Mouse (Mus musculus): Measurements from ENCODE around the gene Itpr1.

Gene Itpr1

DNA sequence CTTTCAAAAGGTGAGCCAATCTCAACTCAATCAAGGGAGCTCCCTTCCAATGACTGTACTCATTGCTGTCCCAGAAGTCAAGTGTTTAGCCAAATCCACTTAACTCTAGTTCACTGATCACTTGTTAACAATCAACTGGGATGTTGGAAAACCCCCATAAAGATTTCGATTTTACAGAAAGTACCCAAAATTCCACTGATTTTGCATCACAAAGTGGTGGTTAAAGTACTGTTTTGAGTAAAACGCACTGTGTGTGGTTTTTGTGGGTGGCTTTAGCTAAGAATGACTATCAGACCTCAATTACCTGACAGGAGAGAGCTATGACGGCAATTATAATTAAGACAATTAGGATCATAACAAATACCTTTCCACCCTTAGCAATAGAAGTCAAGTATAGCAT, 340.1 kb downstream of the Itpr1 start:
- in situ Hi-C loops (cut with MboI; ENCODE audit: unreplicated experiment in 2 of 2), result loop anchor here in 1 of 2 experiments (25.0 kb wide), 1 partner anchor 1816 kb away; the partner anchor contains the start of gene Il5ra

DNA sequence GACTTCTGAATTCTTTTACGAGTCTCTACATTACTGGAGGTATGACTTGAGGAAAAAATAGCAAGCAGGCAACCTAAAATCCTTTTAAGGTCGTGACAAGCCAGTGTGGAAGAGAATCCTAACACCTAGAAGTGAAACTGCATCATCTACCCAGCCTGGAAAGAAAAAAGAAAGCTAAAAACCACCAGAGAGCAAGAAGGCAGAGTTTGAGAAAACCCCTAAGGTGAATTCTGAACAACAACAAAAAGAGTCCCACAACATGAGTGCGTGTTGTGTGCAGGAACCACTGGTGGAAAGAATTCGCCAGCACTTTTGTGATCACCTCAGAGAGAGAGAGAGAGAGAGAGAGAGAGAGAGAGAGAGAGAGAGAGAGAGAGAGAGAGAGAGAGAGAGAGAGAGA, 340.6 kb downstream of the Itpr1 start:
- in situ Hi-C loops (cut with MboI; ENCODE audit: unreplicated experiment in 2 of 2), result loop anchor here in 1 of 2 experiments (25.0 kb wide), 1 partner anchor 1816 kb away; the partner anchor contains the start of gene Il5ra

DNA sequence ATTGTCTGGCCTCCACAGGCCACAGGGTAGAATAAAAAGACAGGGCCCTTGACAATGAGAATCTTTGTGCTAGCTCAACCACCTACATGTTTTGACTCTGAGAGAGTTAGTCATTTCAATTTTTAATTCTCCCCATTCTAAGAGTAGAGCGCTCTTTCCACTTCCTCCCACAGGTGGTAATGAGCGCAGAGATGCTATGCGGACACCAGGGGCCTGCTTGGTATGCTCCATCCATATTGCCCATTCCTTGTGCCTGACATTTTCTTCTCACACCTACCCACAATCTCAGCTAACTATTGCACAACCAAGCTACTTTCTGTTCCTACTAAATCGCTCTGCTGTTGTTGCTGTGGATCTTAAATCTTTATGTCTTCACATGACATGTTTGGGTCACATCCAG, 341.5 kb downstream of the Itpr1 start:
- in situ Hi-C loops (cut with MboI; ENCODE audit: unreplicated experiment in 2 of 2), result loop anchor here in 1 of 2 experiments (25.0 kb wide), 1 partner anchor 1817 kb away; the partner anchor contains the start of gene Il5ra

DNA sequence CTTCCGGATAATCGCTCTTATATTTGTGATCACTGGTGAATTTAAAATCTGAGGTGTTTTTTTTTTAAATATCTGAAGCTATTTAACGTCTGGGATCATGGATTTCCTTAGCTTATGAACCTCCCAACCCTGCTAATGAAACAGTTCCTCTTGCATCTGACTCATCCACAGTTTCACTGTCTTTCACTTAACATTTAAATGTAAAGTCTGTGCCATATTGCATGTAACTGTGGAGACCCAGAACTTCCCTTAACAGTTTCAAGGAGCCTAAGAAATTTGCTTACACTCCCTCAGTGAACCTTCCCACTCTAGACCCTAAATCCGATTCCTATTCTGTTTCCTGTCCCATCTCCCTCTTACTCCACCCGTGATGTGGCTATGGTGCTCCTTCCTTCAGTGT, 342.0 kb downstream of the Itpr1 start:
- in situ Hi-C loops (cut with MboI; ENCODE audit: unreplicated experiment in 2 of 2), result loop anchor here in 1 of 2 experiments (25.0 kb wide), 1 partner anchor 1818 kb away; the partner anchor contains the start of gene Il5ra

DNA sequence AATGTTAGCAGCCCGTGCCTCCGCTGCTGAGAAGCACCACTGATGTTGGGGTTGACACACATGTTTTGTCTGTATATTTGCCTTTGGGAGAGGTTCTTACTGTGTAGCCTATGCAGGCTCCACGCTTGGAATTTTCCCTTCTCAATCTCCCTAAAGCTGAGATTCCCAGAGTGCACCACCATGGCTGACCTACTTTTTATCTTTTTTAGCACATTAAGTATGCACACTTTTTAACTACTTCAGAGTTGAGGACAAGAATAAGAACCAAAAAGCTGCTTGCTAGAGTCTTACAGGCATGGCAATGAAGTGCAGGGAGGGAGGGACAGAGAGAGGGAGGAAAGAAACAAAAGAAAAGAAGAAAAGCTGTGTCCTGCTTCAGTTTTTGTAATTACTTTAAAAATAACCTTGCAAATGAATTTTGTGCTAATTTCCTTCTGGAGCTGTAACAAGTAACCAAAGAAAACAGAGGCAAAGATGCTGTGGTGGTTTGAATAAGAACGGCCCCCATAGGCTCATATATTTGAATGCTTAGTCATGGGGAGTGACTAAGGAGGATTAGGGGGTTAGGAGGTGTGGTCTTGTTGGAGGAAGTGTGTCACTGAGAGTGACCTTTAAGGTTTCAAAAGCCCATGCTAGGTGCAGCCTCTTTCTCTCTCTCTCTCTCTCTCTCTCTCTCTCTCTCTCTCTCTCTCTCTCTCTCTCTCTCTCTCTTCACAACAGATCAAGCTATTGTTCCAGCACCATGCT, 344.9 kb downstream of the Itpr1 start:
- in situ Hi-C loops (cut with MboI; ENCODE audit: unreplicated experiment in 2 of 2), result loop anchor here in 1 of 2 experiments (25.0 kb wide), 1 partner anchor 1820 kb away; the partner anchor contains the start of gene Il5ra

DNA sequence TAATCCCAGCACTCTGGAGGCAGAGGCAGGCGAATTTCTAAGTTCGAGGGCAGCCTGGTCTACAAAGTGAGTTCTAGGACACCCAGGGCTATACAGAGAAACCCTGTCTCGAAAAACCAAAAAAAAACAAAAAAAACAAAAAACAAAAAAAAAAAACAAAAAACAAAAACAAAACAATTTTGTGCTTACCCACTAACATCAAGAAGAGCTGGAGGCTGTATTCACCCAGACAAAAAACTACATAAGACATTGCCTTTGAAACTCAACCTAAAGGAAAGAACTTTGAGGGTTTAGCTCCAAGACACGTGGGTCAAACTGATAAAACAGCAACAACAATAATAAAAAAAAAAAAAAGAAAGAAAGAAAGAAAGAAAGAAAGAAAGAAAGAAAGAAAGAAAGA, 346.3 kb downstream of the Itpr1 start:
- in situ Hi-C loops (cut with MboI; ENCODE audit: unreplicated experiment in 2 of 2), result loop anchor here in 1 of 2 experiments (25.0 kb wide), 1 partner anchor 1822 kb away; the partner anchor contains the start of gene Il5ra

DNA sequence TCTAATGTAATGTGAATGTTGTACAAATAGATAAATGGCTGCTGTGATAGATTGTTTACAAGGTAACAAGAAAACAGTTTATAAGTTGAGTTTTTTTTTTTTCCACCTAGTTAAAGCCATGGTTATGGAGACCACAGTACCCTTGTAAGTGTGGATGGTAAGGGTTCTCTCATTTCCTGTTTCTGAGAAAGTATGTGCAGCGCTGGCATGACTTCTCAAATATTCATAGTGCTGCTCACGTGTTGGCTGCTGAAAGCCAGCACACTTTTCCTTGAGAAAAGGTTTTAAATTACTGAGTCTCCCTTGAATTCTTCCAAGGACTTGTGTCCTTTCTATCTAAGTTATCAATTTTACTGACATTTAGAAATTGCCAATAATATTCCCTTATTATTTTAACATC, 350.1 kb downstream of the Itpr1 start:
- in situ Hi-C loops (cut with MboI; ENCODE audit: unreplicated experiment in 2 of 2), result loop anchor here in 1 of 2 experiments (25.0 kb wide), 1 partner anchor 1826 kb away; the partner anchor contains the start of gene Il5ra

DNA sequence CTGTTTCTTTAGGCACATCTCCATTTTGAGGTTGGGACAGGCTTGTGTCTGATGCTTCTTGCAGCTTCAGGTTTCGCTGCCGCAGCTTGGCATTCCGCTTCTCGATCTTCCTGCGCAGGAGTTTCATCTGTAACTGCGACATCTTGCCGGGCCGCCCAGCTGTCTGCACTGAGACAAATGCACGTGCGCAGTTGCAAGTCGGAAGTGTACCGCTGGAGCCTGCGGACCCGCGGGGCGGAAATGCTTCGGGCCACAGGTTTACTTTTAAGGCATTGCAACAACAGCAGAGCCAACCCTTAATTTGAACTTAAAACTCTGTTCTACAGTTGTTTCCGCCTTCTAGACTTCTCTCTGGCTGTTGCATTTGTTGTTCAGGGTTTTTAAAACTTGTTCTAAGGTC, 352.6 kb downstream of the Itpr1 start:
- in situ Hi-C loops (cut with MboI; ENCODE audit: unreplicated experiment in 2 of 2), result loop anchor here in 1 of 2 experiments (25.0 kb wide), 1 partner anchor 1828 kb away; the partner anchor contains the start of gene Il5ra

DNA sequence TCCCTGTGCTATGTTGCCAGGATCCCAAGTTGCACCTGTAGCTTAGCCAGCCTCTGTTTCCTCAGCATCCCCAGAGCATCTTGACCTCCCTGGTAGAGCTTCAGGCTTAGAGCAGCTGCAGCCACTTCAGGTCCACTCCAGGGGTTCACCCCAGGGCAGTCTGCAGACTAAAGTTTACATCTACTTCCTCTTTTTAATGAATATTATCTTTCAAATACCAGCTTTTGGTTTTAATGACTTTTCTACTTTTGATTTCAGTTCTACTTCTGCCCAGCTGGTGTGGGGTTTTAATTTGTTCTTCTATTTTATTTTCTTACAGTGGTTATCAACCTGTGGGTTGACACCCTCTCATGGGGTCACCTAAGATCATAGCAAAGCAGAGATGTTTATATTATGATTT, 353.7 kb downstream of the Itpr1 start:
- in situ Hi-C loops (cut with MboI; ENCODE audit: unreplicated experiment in 2 of 2), result loop anchor here in 1 of 2 experiments (25.0 kb wide), 1 partner anchor 1829 kb away; the partner anchor contains the start of gene Il5ra

DNA sequence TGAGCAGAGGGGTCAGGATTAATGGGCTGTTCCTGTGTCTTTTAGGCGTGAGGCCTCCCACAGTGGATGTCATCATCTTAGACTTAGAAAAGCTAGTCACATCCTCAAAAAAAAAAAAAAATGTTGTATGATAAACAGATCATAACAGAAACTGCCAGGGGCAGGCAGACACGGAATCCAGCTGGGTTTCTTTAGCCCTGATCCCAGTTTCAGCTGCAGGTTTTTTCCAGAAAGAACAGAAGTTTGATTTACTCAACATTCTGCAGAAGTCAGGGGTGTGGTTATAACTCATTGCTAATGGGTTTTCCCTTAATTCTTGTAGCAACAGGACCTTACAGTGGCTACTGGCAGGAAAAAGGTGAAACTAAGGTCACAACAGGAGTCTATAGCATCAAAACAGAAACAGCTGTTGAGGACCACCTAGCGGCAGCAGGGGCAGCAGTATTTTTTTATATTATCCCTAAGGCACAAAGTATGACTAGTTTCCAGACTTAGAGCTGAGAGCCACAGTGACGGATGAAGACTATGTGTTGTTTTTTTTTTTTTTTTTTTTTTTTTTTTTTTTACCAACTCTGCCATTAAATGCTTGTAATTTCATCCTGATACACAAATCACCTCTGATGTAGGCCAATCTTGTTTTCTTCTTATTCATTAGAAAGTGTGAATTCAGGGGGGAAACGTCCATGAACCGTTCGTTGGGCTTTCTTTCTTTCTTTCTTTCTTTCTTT, 356.7 kb downstream of the Itpr1 start:
- in situ Hi-C loops (cut with MboI; ENCODE audit: unreplicated experiment in 2 of 2), result loop anchor here in 1 of 2 experiments (25.0 kb wide), 1 partner anchor 1832 kb away; the partner anchor contains the start of gene Il5ra

DNA sequence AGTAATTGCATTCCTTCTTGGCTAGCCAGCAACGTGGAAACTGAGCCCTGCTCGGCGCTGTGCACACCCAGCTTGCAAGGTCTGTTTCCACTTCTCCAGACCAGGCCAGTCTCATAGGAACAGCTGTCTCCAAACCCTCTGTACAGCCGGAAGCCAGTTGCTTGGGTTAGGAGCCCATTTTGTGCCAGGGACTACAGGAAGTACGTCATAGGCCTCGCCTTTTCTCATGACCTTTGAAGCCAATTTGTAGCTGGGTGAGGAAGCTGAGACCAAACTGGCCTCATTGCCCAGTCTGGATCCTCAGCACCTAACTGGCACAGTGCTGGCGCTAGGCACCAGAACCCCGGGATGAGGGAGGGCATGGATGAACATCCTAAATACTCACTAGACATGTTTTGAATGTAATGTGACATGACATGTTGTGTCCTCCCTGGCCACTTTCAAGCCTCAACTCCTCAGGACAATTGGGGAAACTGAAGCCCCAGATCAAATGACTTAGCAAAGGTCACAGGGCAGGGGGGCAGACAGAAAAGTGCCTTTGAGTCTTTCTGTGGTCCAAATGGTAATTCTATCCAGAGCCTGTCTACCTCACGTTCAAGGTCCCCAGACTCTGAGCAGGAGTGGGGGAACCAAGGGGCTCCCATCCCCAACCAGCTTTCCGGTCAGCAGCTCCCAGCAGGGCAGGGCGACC, 357.6 kb downstream of the Itpr1 start:
- in situ Hi-C loops (cut with MboI; ENCODE audit: unreplicated experiment in 2 of 2), result loop anchor here in 1 of 2 experiments (25.0 kb wide), 1 partner anchor 1833 kb away; the partner anchor contains the start of gene Il5ra

DNA sequence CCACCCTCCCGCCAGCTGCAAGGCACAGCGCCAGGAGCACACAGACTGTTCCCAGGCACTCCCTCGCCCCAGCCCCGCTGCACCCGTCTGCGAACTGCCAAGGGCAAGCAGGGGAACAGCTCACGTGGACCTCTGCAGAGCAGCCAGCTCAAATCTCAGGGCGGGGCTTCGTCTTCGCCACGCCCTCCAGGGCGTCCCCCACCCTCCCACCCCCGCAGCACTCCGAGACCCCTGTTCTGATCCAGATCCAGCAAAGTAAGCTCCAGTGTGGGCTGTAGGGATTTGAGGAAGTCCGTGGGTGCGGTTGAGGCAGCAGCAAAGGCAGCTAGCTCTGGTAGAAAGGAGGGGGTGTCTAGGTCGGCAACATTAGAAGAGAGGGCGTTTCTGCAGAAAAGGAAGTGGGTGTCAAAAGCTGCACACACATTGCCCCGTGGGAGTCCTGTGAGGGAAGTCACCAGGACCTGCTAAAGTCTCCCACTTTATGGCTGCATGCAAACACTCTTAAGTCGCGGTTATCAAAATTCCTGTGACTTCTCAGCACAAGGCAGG, 358.2 kb downstream of the Itpr1 start:
- in situ Hi-C loops (cut with MboI; ENCODE audit: unreplicated experiment in 2 of 2), result loop anchor here in 1 of 2 experiments (25.0 kb wide), 1 partner anchor 1834 kb away; the partner anchor contains the start of gene Il5ra

DNA sequence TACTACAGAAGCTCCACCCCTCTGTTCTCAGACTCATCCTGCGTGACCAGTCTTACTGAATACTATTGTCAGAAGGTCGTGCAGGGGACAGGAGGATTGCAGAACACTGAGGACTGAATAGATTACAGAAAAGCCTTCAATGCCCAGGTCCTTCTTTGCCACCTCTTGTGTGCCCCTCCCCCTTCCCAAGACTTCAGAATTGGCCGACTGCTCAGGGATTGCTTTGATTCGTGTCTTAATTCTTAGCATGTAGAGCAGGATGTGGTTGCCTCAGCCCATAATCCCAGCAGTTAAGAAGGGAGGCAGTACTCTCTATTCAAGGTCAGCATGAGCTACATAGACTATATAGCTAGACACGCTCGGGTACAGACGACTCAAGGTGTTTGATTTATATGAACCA, 359.8 kb downstream of the Itpr1 start:
- in situ Hi-C loops (cut with MboI; ENCODE audit: unreplicated experiment in 2 of 2), result loop anchor here in 1 of 2 experiments (25.0 kb wide), 1 partner anchor 1835 kb away; the partner anchor contains the start of gene Il5ra

DNA sequence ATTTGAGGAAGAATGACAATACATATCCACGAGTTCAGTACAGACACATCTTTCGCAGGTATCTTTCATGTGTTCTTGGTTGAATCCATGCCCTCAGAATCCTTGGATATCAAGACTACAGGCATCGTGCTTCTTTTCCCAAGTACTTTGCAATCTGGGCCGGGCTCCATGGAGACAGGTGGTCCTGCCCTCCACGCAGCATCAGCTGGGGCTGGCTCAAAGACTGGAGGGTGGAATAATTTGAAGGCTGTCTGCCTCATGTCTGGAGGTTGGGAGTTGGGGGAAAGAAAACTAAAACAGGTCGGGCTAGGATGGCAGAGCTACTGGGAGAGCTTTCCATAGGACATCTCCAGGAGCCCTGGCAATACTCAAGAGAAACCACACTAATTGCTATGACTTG, 364.2 kb downstream of the Itpr1 start:
- in situ Hi-C loops (cut with MboI; ENCODE audit: unreplicated experiment in 2 of 2), result no loop called here

DNA sequence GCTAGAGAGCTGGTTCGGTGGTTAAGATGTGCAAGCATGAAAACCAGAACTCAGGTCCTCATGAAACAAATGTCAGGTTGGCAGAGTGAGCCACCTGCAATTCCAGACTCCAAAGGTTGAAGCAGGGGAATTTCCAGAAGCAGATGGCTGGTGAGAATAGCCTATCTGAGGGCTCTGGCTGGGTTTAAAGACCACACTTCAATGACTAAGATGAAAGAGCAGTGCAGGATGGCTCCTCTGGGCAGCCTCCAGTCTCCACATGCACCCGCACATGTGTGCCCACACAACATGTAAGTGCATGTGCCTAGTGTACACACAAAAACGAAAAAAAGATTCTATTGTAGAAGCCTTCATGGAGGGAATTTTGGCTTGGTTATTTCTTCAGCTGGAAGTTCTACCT, 375.5 kb downstream of the Itpr1 start:
- in situ Hi-C loops (cut with MboI; ENCODE audit: unreplicated experiment in 2 of 2), result no loop called here

DNA sequence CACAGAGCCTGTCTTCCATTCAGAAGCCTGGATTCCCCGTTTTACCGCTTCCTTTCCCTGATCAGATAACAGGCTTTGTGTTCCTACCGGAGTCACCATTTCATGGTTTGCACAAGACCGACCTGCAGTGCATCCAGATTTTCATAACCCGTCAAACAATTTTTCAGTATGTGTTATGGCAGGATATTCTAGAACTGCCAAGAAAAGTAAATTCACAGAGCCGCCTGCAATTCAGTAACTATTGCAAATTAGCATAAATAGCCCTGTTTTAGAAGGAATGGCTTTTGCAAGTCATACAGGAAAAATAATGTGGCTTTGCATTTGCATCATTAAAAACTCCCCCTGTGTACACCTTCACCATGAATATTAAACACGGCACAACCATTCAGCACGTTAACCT, 379.3 kb downstream of the Itpr1 start:
- in situ Hi-C loops (cut with MboI; ENCODE audit: unreplicated experiment in 2 of 2), result no loop called here

DNA sequence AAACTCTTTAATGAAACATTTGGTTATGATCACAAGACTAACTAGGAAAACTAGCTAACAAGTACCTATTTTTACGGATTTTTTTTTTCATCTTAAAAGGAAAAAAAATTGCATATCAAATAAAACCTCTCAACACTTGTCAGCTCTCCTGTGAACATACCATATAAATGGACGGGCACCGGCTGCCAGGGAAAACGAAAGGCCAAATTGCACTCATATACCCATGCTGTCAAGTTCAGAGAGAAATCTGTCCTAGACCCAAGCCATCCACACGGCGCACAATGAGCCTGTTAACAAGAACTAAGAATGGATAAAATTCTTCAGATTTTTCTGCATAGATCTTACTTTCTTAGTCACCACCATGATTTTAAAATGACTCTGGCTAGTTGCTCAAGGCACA, 379.7 kb downstream of the Itpr1 start:
- in situ Hi-C loops (cut with MboI; ENCODE audit: unreplicated experiment in 2 of 2), result no loop called here

DNA sequence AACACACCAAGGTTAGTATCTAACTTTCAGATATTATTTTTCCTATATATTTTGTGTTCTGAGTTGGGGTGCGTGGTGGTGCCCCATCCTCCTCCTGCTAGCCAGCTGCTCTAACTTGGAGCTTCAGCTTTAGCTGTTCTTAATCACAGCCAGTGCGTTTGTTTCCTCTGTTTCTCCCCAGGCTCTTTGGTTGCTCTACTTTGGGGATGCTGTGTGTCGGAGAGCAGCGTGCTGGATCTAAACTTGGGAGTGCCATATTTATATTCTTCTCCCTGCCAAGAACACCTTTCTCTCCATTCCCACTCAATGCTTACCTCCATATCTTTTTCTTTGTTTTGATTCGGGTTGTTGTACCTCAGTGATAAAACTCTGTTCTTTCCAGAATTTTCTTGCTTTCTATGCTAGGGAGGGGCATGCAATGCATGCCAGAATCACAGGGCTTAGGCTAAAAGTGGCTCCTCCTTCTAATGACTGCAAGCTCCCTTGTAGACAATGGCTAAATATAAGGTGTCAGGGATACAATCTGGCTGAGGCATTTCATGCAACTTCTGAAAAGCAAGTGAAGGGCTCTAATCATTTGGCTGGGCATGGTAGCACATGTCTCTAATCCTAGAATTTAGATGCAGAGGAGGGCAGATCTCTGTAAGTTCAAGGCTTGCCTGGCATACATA, 381.4 kb downstream of the Itpr1 start:
- in situ Hi-C loops (cut with MboI; ENCODE audit: unreplicated experiment in 2 of 2), result no loop called here

DNA sequence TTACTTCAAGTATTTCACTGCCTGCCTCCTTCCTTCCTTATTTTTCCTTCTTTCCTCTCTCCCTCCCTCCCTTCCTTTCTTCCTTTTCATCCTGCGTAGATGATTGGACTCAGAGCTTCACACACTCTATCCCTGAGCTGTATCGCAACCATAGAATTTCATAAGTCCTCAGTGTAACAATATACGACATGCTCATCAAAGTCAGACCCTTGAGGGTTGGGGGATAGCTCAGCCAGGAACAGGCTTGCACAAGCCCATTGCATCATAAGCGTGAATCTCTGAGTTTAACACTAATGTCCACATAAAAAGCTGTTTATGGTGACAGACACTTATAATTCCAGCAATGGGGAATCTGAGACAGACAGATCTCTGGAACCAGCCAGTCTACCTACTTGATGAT, 385.8 kb downstream of the Itpr1 start:
- in situ Hi-C loops (cut with MboI; ENCODE audit: unreplicated experiment in 2 of 2), result no loop called here

Data from v-Abl transformed pro-B cells (cell line).